In the genomic region with DNA sequence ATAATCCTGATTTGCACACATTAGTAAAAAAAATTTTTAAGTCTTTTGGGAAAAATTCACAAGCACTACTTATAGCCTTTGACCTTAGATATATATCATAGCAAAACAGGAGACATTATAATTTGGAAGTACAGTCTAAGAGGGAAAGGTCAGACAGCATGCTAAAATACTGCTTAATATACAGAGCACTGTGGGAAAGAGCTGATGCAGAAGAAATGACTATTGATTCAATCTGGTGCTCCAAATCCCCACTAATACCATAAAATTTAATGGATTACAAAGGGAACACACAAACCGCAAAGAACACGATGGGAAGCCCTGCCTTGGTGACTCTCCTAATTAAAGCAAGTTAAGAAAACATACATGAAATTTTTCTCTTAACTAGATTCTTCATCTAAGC, we compare ENCODE assay signal across 27 mouse cellular contexts.
"Had no signal": no experiment of that assay in that cellular context is flagged by ENCODE, and none has a peak within 500 bp of the region (broad histone marks: within the 10 kb centered on the region; RNA-seq: fewer than 3 reads in every experiment).

No protein-coding gene starts in this region.

- DNase-seq: cerebellum, adult 2 months; cerebellum, adult 8-10 months; cerebellum, adult 9-10 months; cerebellum, adult 9-11 months; cerebellum, postnatal 10 days; cerebellum, postnatal 14 days; cerebellum, postnatal 25 days; cerebellum, postnatal 36 days; embryo, embryonic 11 days; forebrain, postnatal 0 days; gastrocnemius, adult 2 months; gastrocnemius, postnatal 10 days; gastrocnemius, postnatal 14 days; gastrocnemius, postnatal 25 days; gastrocnemius, postnatal 36 days; heart, adult 18-20 months had no signal

- H3K9me3 ChIP-seq: embryonic facial prominence, embryonic 10.5 days; embryonic facial prominence, embryonic 12.5 days; embryonic facial prominence, embryonic 13.5 days; embryonic facial prominence, embryonic 15.5 days; forebrain, embryonic 10.5 days; forebrain, embryonic 12.5 days; forebrain, embryonic 13.5 days; forebrain, embryonic 15.5 days had no signal

- H3K4me2 ChIP-seq: embryonic facial prominence, embryonic 12.5 days; embryonic facial prominence, embryonic 13.5 days; embryonic facial prominence, embryonic 15.5 days; forebrain, embryonic 12.5 days; forebrain, embryonic 13.5 days; forebrain, embryonic 15.5 days had no signal

- ATAC-seq: forebrain, embryonic 13.5 days; forebrain, embryonic 14.5 days; forebrain, embryonic 15.5 days; forebrain, embryonic 16.5 days; forebrain, postnatal 0 days had no signal

- H3K36me3 ChIP-seq: embryonic facial prominence, embryonic 10.5 days; embryonic facial prominence, embryonic 12.5 days; embryonic facial prominence, embryonic 13.5 days; embryonic facial prominence, embryonic 15.5 days; forebrain, embryonic 10.5 days; forebrain, embryonic 12.5 days; forebrain, embryonic 15.5 days had no signal

- H3K27ac ChIP-seq: embryonic facial prominence, embryonic 10.5 days; embryonic facial prominence, embryonic 12.5 days; embryonic facial prominence, embryonic 13.5 days; embryonic facial prominence, embryonic 15.5 days; forebrain, embryonic 10.5 days; forebrain, embryonic 12.5 days; forebrain, embryonic 13.5 days; forebrain, embryonic 15.5 days; gastrocnemius, adult 2 months had no signal

- H3K9ac ChIP-seq: embryonic facial prominence, embryonic 12.5 days; embryonic facial prominence, embryonic 13.5 days; embryonic facial prominence, embryonic 15.5 days; forebrain, embryonic 12.5 days; forebrain, embryonic 13.5 days; forebrain, embryonic 15.5 days; forebrain, postnatal 0 days had no signal

- H3K4me3 ChIP-seq: embryonic facial prominence, embryonic 10.5 days; embryonic facial prominence, embryonic 12.5 days; embryonic facial prominence, embryonic 13.5 days; embryonic facial prominence, embryonic 15.5 days; erythroblast, embryonic 14.5 days; forebrain, embryonic 10.5 days; forebrain, embryonic 12.5 days; forebrain, embryonic 13.5 days; forebrain, embryonic 15.5 days; gastrocnemius, adult 2 months had no signal

- H3K4me1 ChIP-seq: embryonic facial prominence, embryonic 10.5 days; embryonic facial prominence, embryonic 12.5 days; embryonic facial prominence, embryonic 13.5 days; embryonic facial prominence, embryonic 15.5 days; forebrain, embryonic 10.5 days; forebrain, embryonic 12.5 days; forebrain, embryonic 13.5 days; forebrain, embryonic 15.5 days had no signal

- H3K27me3 ChIP-seq: embryonic facial prominence, embryonic 12.5 days; embryonic facial prominence, embryonic 13.5 days; embryonic facial prominence, embryonic 15.5 days; forebrain, embryonic 12.5 days; forebrain, embryonic 13.5 days; forebrain, embryonic 15.5 days had no signal
